Mouse (Mus musculus): ENCODE measurements around the gene Obp2a.

DNA sequence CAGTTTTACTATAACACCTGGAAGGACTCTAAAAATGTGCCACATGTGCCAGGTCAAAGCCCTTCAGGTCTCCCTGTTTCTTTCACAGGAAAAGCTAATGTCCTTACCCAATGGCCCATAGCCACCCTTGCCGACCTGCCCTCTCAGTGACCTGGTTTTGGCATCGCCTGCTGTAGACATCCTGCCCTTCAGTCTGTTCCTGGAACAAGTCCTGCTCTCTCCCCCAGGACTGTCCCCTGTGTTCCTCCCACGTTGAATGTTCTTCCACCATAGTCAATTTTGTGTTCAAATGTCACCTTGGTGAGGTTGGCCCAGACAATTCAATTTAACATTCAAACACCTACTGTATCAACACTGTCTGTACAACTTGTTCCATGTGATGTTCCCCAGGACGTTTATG is 2.9 kb upstream of the Obp2a start:
- TF ChIP-seq CTCF (IDR thresholded peaks at IDR 0.05; ENCODE audit: control insufficient read depth, insufficient read depth, insufficient read length) (no peak), USF1 (IDR thresholded peaks at IDR 0.05; ENCODE audit: low read depth) (no peak)
